Mouse (Mus musculus) retina, adult 2 months (tissue): ENCODE measurements around the gene Hsdl2.
"Not testable (repeated sequence)": the region's sequence is repeated elsewhere in the genome, so short reads cannot be mapped to it uniquely, and the experiment has no call there.

Source experiments
- DNase-seq: peaks from one replicate; pipeline ENCODE4 v3.0.0-alpha.2; 2012; ENCODE audit warnings: low read depth, low spot score

The Hsdl2 gene

GRCm38 (mm10) chr4:59564128-59564527 is 17.2 kb upstream of the Hsdl2 start:
- DNase-seq = no peak

- DNase-seq = no peak
Measured at GRCm38 (mm10) chr4:59565571-59566188, 15.7 kb upstream of the Hsdl2 start.

GRCm38 (mm10) chr4:59567576-59568260 is 13.6 kb upstream of the Hsdl2 start:
- DNase-seq = no peak

GRCm38 (mm10) chr4:59569538-59569937 is 11.8 kb upstream of the Hsdl2 start:
- DNase-seq = peak; percentile 51

- DNase-seq = not testable (repeated sequence)
Measured at GRCm38 (mm10) chr4:59570519-59570918, 10.8 kb upstream of the Hsdl2 start.

GRCm38 (mm10) chr4:59572521-59573118 is 8.7 kb upstream of the Hsdl2 start:
- DNase-seq = no peak

- DNase-seq = no peak
Measured at GRCm38 (mm10) chr4:59575184-59575958, 6.0 kb upstream of the Hsdl2 start.

GRCm38 (mm10) chr4:59580495-59581281 is 675 bp upstream of the Hsdl2 start:
- DNase-seq = no peak

GRCm38 (mm10) chr4:59582186-59582585 is 823 bp downstream of the Hsdl2 start:
- no peak for DNase-seq

- no peak for DNase-seq
Measured at GRCm38 (mm10) chr4:59585097-59585496, 3.7 kb downstream of the Hsdl2 start.

- no peak for DNase-seq
Measured at GRCm38 (mm10) chr4:59587215-59587871, 6.0 kb downstream of the Hsdl2 start.

- DNase-seq = no peak
Measured at GRCm38 (mm10) chr4:59587872-59588226, 6.5 kb downstream of the Hsdl2 start.

GRCm38 (mm10) chr4:59594614-59595013 is 13.3 kb downstream of the Hsdl2 start:
- DNase-seq = no peak

- DNase-seq = no peak
Measured at GRCm38 (mm10) chr4:59596556-59596955, 15.2 kb downstream of the Hsdl2 start.

- DNase-seq = no peak
Measured at GRCm38 (mm10) chr4:59602704-59603103, 21.3 kb downstream of the Hsdl2 start.

- DNase-seq = no peak
Measured at GRCm38 (mm10) chr4:59604892-59605291, 23.5 kb downstream of the Hsdl2 start.

GRCm38 (mm10) chr4:59605501-59605900 is 24.1 kb downstream of the Hsdl2 start:
- DNase-seq = no peak

GRCm38 (mm10) chr4:59610411-59610810 is 29.0 kb downstream of the Hsdl2 start:
- no peak for DNase-seq

- DNase-seq = no peak
Measured at GRCm38 (mm10) chr4:59614986-59615385, 33.6 kb downstream of the Hsdl2 start.

- DNase-seq = no peak
Measured at GRCm38 (mm10) chr4:59619611-59620245, 38.4 kb downstream of the Hsdl2 start.

- no peak for DNase-seq
Measured at GRCm38 (mm10) chr4:59625676-59625997, 44.3 kb downstream of the Hsdl2 start.
